Mouse (Mus musculus): Measurements from ENCODE around the gene Bglap3. TPM values are rescaled to one million over a fixed set of nuclear protein-coding genes. Genes with fewer than 3 reads are reported as not detected.

The Bglap3 gene
- polyA plus RNA-seq, 1 experiment from 2014 or later, result 0.35 TPM

DNA sequence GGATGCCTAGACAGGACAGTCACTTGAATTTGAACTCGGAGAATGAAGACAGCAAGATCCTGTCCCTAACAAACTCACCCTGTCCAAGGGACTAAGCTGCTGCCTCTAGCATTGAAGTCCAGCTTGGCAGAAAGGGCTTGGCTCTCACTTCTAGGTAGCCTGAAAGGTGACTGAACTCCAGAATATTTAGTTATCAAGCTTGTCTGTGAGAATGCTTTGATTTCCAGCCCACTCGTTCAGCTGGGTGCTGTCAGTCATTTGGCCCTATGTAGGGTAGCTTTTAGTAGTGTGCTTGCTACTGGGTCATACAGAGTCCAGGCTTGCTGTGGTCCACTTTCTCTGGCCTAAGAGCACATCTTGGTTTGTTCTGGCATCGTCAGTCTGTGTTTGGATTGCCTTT is 33.5 kb downstream of the Bglap3 start:
- no peak overlapping the region for H3K27ac ChIP-seq (replicated peaks)
- H3K36me3 ChIP-seq (replicated peaks), result peaks cover 54% of the 10 kb centered on the region
- WGBS, result 88% methylated on average over 3 of the region's 3 CpGs
- H3K27me3 ChIP-seq (replicated peaks; ENCODE audit: low read depth, poor library complexity, severe bottlenecking), result no peaks in the 10 kb centered on the region
- H3K4me1 ChIP-seq, result peaks cover 29% of the 10 kb centered on the region
- no peak for DNase-seq (ENCODE audit: low spot score)
- no peak overlapping the region for H3K4me3 ChIP-seq
- H3K9me3 ChIP-seq, result no peaks in the 10 kb centered on the region

DNA sequence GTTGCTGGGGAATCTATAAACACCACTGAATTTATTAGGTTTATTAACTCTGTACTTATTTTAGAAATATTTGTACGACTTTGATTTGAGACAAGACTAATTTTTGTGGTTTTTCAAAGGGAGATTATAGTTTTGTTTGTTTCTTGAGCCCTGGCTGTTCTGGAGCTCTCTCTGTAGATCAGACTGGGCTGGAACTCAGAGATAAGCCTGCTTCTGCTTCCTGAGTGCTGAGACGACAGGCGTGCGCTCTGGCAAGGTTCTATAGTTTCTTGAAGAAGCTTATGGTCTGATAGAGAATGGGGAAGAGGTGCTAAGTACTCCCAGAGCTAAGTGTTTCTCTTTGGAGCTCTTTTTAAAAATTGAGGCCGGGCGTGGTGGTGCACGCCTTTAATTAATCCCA is 34.2 kb downstream of the Bglap3 start:
- H3K36me3 ChIP-seq (replicated peaks), result peaks cover 49% of the 10 kb centered on the region
- no peaks in the 10 kb centered on the region for H3K27me3 ChIP-seq (replicated peaks; ENCODE audit: low read depth, poor library complexity, severe bottlenecking)
- H3K4me3 ChIP-seq, result no peak overlapping the region
- WGBS, result 93% methylated on average over 7 of the region's 7 CpGs
- H3K27ac ChIP-seq (replicated peaks), result no peak overlapping the region
- H3K4me1 ChIP-seq, result peaks cover 36% of the 10 kb centered on the region
- H3K9me3 ChIP-seq, result no peaks in the 10 kb centered on the region
- DNase-seq (ENCODE audit: low spot score), result no peak

DNA sequence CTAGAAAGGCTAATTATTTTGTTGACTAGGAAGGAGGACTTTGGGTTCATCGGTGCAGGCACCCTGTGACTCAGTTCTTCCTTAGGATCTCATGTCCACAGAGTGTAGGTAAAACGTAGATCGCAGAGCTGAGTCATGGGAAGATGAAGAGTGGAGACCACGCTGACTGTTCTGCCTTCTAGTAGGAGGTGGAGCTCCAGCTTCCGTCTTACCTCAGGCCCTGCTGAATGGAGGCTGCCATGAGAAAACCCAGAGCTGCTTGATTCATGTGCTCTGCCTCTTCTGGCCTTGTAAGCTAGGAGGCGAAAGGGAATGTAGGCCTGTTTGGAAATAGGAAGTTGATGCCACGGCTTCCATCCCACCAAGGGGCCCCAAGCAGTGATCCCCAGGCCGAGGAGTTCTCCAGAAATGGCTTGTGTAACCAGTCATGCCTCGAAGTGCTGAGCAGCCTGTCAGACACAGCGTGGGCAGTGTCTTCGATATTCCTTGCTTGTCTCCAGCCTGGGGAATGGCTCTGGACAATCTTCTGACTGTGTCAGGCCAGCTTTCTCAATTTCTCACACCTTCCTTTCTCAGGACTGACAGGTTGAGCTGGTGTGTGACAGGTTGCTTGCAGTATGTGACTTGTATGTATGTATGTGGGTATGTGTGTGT is 35.0 kb downstream of the Bglap3 start:
- no peak for DNase-seq (ENCODE audit: low spot score)
- H3K27ac ChIP-seq (replicated peaks), result no peak overlapping the region
- peak overlapping the region; percentile 78 for H3K4me3 ChIP-seq
- no peaks in the 10 kb centered on the region for H3K27me3 ChIP-seq (replicated peaks; ENCODE audit: low read depth, poor library complexity, severe bottlenecking)
- 87% methylated on average over 11 of the region's 11 CpGs for WGBS
- peaks cover 41% of the 10 kb centered on the region for H3K4me1 ChIP-seq
- no peaks in the 10 kb centered on the region for H3K9me3 ChIP-seq
- H3K36me3 ChIP-seq (replicated peaks), result peaks cover 48% of the 10 kb centered on the region

DNA sequence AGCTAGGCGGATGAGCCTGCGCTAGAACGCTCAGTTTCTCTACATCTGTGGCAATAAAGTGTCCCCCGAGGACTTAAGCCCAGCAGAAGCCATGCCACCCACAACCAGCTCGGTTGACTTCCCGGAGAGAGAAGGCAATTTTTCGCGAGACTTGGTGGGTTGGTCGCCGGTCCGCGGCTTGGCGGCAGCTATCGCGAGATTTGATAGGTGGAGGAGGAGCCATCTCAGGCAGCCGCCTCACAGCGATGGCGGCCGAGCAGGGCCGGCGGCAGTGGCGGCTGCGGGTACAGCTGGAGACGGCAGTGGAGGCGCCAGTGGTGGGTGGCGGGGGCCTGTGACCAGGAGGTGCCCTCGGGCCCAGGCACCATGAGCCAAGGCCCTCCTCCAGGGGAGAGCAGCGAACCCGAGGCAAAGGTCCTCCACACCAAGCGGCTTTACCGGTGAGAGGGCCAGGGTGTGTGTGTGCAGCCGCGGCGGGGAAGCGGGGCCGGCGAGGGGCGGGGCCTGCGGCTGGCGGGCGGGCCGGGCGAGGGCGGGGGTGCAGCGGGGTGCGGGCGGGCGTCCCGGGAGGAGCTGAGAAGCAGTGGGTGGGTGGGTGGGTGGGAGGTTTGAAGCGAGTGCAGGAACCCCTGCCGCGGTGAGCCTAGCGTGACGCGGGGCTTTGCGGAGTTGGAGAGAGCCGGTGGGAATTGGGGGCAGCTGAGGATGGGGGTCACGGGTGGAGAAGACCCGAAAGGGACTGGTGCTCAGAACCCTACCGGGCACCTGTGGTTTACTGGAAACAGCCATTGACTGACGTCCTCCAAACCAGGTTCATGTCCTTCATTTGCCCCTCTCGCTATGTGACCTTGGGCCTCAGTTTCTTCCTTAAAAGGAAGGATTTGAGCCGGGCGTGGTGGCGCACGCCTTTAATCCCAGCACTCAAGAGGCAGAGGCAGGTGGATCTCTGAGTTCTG is 36.2 kb downstream of the Bglap3 start, which contains the start of the genes Tmem79 and Smg5:
TSS of gene Tmem79 (minus strand) at position 91 of the 956 bp plus-strand sequence.
TSS of gene Smg5 (plus strand) at position 203 of the 956 bp plus-strand sequence.
- no peaks in the 10 kb centered on the region for H3K27me3 ChIP-seq (replicated peaks; ENCODE audit: low read depth, poor library complexity, severe bottlenecking)
- peak within 1 kb of the TSS; percentile 78 for H3K4me3 ChIP-seq
- 3% methylated on average over 61 of the region's 66 CpGs for WGBS
- DNase-seq (ENCODE audit: low spot score), result peak; percentile 96
- peaks cover 42% of the 10 kb centered on the region for H3K36me3 ChIP-seq (replicated peaks)
- H3K9me3 ChIP-seq, result no peaks in the 10 kb centered on the region
- peak within 1 kb of the TSS; percentile 94 for H3K27ac ChIP-seq (replicated peaks)
- H3K4me1 ChIP-seq, result peaks cover 41% of the 10 kb centered on the region

DNA sequence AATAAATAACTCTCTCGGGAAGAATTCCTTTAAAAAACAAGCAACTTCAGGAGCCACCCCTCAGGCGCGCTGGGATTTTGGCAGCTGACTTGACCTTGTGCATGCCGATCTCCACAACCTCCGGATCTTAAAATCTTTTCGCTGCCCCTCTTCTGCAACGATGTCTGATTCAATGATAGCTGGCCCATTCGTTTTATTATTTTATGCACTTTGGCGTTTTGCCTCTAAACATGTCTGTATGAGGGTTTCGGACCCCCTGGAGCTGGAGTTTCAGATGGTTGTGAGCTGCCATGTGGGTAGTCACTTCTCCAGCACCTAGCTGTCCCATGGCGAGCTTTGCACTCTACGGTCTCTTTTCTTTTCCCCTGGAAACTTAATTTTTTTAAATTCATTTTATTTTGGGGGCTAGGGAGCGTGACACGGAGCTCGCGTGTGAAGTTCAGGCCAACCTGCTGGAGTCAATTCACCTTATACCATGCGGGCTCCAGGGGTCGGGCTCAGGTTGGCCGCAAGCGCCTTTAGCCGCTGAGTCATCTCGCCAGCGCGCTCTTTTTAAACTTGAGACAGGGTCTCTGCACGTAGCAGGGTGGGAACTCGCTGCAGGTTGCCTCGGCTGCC is 37.0 kb downstream of the Bglap3 start:
- no peak for DNase-seq (ENCODE audit: low spot score)
- WGBS, result 2% methylated on average over 27 of the region's 27 CpGs
- Histone ChIP-seq H3K4me3 (peak overlapping the region; percentile 78), H3K4me1 (peaks cover 41% of the 10 kb centered on the region), H3K36me3 (replicated peaks) (peaks cover 39% of the 10 kb centered on the region), H3K9me3 (no peaks in the 10 kb centered on the region), H3K27me3 (replicated peaks; ENCODE audit: low read depth, poor library complexity, severe bottlenecking) (no peaks in the 10 kb centered on the region), H3K27ac (replicated peaks) (peak overlapping the region; percentile 94)

DNA sequence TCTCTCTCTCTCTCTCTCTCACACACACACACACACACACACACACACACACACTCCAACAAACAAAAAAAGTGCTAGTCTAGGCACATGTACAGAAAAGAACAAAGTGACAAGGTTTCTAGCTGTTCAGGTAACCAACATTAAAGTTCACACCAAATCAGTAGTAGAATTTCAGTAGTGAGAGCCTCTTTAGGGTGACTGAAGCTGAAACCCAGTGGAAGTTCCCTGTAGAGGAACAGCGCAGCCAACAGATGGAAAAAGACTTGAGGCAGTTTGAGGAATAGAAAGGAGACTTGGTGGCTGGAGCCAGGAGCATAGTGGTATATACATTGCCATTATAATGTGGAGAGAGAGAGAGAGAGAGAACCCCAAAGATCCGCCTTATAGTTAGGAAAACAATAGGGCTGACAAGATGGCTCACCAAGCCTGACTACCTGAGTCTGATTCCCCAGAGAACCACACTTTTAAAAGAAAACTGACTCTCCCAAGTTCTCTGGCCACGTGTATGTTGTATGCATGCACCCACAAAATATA is 37.6 kb downstream of the Bglap3 start:
- WGBS, result 42% methylated on average over 3 of the region's 3 CpGs

DNA sequence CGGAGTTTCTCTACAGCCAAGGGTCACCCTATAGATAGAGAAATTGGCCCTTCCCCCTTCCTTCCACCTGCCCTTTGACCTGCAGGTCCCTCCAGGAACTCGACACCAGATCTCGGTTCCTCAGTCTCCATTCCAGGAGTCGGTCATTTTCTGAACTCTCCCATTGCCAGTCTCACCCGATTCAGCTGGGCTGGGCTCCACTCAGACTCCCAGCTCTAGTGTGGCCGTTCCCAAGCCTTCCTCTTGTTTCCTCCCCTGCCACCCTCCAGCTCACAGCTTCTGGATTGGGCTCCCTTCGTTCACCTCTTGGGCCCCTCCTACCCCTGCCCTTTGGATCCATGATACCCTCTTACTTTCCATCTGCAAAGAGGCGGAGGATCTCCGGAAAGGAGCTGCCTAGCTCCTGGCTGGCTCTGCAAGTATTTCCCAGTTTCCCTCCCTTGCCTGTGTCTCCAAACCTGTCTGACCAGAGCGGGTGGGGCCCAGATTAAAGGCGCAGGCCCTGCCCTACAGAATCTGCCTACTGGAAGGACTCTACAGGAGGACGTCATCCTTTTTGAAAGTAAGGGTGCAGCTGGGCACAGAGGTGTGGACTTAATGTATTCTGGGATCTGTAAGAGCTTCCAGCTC is 38.4 kb downstream of the Bglap3 start:
- Histone ChIP-seq H3K27me3 (replicated peaks; ENCODE audit: low read depth, poor library complexity, severe bottlenecking) (no peaks in the 10 kb centered on the region), H3K27ac (replicated peaks) (peak overlapping the region; percentile 94), H3K36me3 (replicated peaks) (peaks cover 49% of the 10 kb centered on the region), H3K4me1 (peaks cover 41% of the 10 kb centered on the region), H3K9me3 (no peaks in the 10 kb centered on the region), H3K4me3 (peak overlapping the region; percentile 78; the same call in 1 of the 2 replicates)
- DNase-seq (ENCODE audit: low spot score), result peak; percentile 29
- WGBS, result 49% methylated on average over 12 of the region's 12 CpGs

More for the DNA sequence above, 37.6 kb downstream of the Bglap3 start:
- peaks cover 41% of the 10 kb centered on the region for H3K4me1 ChIP-seq
- no peak for DNase-seq (ENCODE audit: low spot score)
- H3K27ac ChIP-seq (replicated peaks), result peak overlapping the region; percentile 94
- H3K4me3 ChIP-seq, result peak overlapping the region; percentile 78
- no peaks in the 10 kb centered on the region for H3K27me3 ChIP-seq (replicated peaks; ENCODE audit: low read depth, poor library complexity, severe bottlenecking)
- H3K9me3 ChIP-seq, result no peaks in the 10 kb centered on the region
- H3K36me3 ChIP-seq (replicated peaks), result peaks cover 43% of the 10 kb centered on the region

DNA sequence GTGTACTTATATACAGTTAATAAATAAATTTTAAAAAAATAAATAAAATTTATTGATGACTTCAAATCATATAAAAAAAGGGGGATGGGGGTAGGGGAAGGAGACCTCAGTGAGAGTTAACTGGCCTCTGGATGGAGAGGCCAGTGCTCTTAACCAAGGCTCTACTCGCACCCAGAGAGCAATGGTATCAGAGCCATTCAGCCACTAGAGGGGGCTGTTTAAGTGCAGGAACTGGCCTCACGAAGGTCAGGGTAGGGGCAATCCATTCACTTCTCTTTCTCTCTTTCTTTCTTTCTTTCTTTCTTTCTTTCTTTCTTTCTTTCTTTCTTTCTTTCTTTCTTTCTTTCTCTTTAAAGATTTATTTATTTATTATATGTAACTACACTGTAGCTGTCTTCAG is 41.3 kb downstream of the Bglap3 start:
- H3K36me3 ChIP-seq (replicated peaks), result peaks cover 60% of the 10 kb centered on the region
- no peak overlapping the region for H3K4me3 ChIP-seq
- no peaks in the 10 kb centered on the region for H3K9me3 ChIP-seq
- H3K4me1 ChIP-seq, result peaks cover 29% of the 10 kb centered on the region
- no peak overlapping the region for H3K27ac ChIP-seq (replicated peaks)
- peak; percentile 49 for DNase-seq (ENCODE audit: low spot score)
- WGBS, result 43% methylated on average over 2 of the region's 2 CpGs
- H3K27me3 ChIP-seq (replicated peaks; ENCODE audit: low read depth, poor library complexity, severe bottlenecking), result no peaks in the 10 kb centered on the region

DNA sequence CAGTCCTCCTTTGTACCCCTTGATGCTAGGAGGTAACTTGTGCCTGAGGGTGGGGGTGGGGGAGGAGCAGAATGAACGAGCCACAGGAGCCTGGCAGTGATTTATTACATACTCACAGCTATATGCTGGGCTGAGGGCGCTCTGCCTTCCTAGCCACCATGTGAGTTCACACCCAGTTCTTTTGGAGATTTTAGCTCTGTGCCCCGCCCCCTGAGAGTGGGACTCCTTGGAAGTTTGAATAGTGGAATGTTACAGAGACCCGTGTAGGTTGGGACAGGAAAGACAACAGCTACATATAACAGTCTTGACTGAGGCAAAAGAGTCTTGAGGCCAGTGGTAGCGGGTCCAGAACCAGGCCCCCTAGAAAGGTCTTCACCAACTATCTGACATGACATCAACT is 43.6 kb downstream of the Bglap3 start:
- H3K27me3 ChIP-seq (replicated peaks; ENCODE audit: low read depth, poor library complexity, severe bottlenecking), result no peaks in the 10 kb centered on the region
- peaks cover 29% of the 10 kb centered on the region for H3K4me1 ChIP-seq
- DNase-seq (ENCODE audit: low spot score), result no peak
- no peak overlapping the region for H3K27ac ChIP-seq (replicated peaks)
- H3K4me3 ChIP-seq, result no peak overlapping the region
- H3K36me3 ChIP-seq (replicated peaks), result peaks cover 68% of the 10 kb centered on the region
- 85% methylated on average over 5 of the region's 5 CpGs for WGBS
- no peaks in the 10 kb centered on the region for H3K9me3 ChIP-seq

DNA sequence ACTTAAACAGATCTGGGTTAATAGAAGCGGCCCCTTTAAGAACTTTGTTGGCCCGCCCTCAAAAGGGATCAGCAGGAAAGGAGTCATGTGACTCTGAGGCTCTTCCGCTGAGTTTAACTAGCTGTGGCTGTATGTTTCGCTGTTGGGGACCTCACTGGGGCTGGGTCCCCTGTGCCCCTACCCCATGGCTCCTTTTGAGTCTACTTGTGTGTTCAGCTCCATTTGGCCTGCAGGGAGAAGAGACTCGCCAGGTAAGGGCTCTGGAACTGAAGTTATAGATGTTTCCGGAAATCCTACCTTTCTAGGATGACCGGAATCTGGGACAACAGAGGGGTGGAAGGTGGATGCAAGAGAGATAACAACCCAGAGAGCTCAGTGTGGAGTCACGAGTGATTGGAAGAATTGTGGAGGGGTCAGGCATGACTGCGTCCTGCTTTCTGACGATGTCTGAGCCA is 47.6 kb downstream of the Bglap3 start, which contains the start of gene Glmp:
TSS of gene Glmp (plus strand) at position 73 of the 455 bp plus-strand sequence.
- 3% methylated on average over 10 of the region's 10 CpGs for WGBS
- Histone ChIP-seq H3K4me3 (peak within 1 kb of the TSS; percentile 87), H3K27ac (replicated peaks) (peak within 1 kb of the TSS; percentile 85), H3K4me1 (peaks cover 17% of the 10 kb centered on the region), H3K9me3 (no peaks in the 10 kb centered on the region), H3K27me3 (replicated peaks; ENCODE audit: low read depth, poor library complexity, severe bottlenecking) (no peaks in the 10 kb centered on the region), H3K36me3 (replicated peaks) (peaks cover 84% of the 10 kb centered on the region)
- DNase-seq (ENCODE audit: low spot score), result peak; percentile 70
